Comparison of ENCODE assay signal across 22 mouse cellular contexts in the genomic region with DNA sequence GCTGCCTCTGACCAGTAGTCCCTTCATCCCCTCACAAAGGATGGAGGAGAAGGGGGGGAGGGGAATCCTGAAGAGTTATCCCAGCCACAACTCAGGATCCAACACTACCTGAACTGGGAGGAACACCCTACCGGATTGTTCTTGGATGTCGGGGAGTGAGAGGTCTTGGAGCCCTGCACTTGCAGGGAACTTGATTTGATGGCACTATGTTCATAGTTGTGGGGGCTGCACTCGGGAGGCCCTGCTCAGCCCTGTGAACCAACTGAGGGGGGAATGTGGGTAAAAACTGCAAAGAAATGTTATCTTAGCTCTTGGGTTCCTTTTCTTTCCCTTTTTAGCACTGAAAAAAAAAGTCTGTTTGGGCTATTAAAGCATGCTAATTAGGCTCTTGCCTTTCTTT. TPM values are rescaled to one million over a fixed set of nuclear protein-coding genes. Genes with fewer than 3 reads are reported as not detected.
DNase-seq lines count a peak whose midpoint lies in the region; ATAC-seq and TF ChIP-seq lines count a peak whose summit lies in the region.
"Had no signal": no experiment of that assay in that cellular context is flagged by ENCODE, and none has a peak within 500 bp of the region (broad histone marks: within the 10 kb centered on the region; RNA-seq: fewer than 3 reads in every experiment).

No protein-coding gene starts in this region.

- 77% methylated on average over 3 of the region's 3 CpGs for WGBS in embryonic facial prominence, embryonic 14.5 days
- WGBS in embryonic facial prominence, embryonic 10.5 days = 88% methylated on average over 3 of the region's 3 CpGs
- WGBS in kidney, embryonic 16.5 days = 87% methylated on average over 3 of the region's 3 CpGs
- WGBS in thymus, adult 2 months = 97% methylated on average over 3 of the region's 3 CpGs

- H3K27me3 ChIP-seq in embryonic facial prominence, embryonic 14.5 days (replicated peaks; ENCODE audit: control insufficient read depth, insufficient read depth, low read length) = no peaks in the 10 kb centered on the region
- H3K27me3 ChIP-seq in embryonic facial prominence, embryonic 10.5 days (replicated peaks; ENCODE audit: low read depth, poor library complexity, severe bottlenecking) = no peaks in the 10 kb centered on the region
- H3K27me3 ChIP-seq in kidney, embryonic 16.5 days (ENCODE audit: insufficient read depth, low read length) = no peaks in the 10 kb centered on the region
- H3K27me3 ChIP-seq in thymus, adult 2 months (ENCODE audit: control insufficient read depth, insufficient read depth, low read length) = no peaks in the 10 kb centered on the region
- H3K27me3 ChIP-seq: embryonic facial prominence, embryonic 12.5 days; forebrain, embryonic 12.5 days; forebrain, embryonic 15.5 days; heart, embryonic 13.5 days; hindbrain, embryonic 12.5 days; hindbrain, embryonic 15.5 days had no signal

- peaks cover 69% of the 10 kb centered on the region for H3K36me3 ChIP-seq in embryonic facial prominence, embryonic 14.5 days (ENCODE audit: control insufficient read depth, insufficient read depth, low read length)
- H3K36me3 ChIP-seq in embryonic facial prominence, embryonic 10.5 days (replicated peaks) = peaks cover 69% of the 10 kb centered on the region
- H3K36me3 ChIP-seq in kidney, embryonic 16.5 days (ENCODE audit: insufficient read depth, low read length) = peaks cover 60% of the 10 kb centered on the region
- H3K36me3 ChIP-seq in thymus, adult 2 months (ENCODE audit: control insufficient read depth, insufficient read depth, low read length) = peaks cover 51% of the 10 kb centered on the region

- no peak for TF ChIP-seq CTCF in thymus, adult 2 months (IDR thresholded peaks at IDR 0.05; ENCODE audit: borderline replicate concordance, control insufficient read depth, extremely low read depth, insufficient read depth, low read length, poor library complexity)

- H3K4me1 ChIP-seq in embryonic facial prominence, embryonic 14.5 days (ENCODE audit: control insufficient read depth, insufficient read depth, low read length) = no peaks in the 10 kb centered on the region
- no peaks in the 10 kb centered on the region for H3K4me1 ChIP-seq in embryonic facial prominence, embryonic 10.5 days
- peaks cover 4% of the 10 kb centered on the region; the same call in 1 of the 2 replicates for H3K4me1 ChIP-seq in kidney, embryonic 16.5 days (ENCODE audit: insufficient read depth, low read length)
- H3K4me1 ChIP-seq in thymus, adult 2 months (replicated peaks; ENCODE audit: control insufficient read depth, insufficient read depth, low read length) = no peaks in the 10 kb centered on the region
- H3K4me1 ChIP-seq: embryonic facial prominence, embryonic 12.5 days; forebrain, embryonic 12.5 days; forebrain, embryonic 15.5 days; heart, embryonic 10.5 days; heart, embryonic 13.5 days; hindbrain, embryonic 12.5 days; hindbrain, embryonic 15.5 days had no signal

- 0 out of 2 replicates have a peak, but pooled peaks have one; percentile 9 for ATAC-seq in embryonic facial prominence, embryonic 14.5 days (ENCODE audit: low read depth)
- ATAC-seq in kidney, embryonic 16.5 days (ENCODE audit: low FRiP score, low TSS enrichment) = no peak
- ATAC-seq in erythroid progenitor cell, adult 5-6 weeks (replicated peaks; ENCODE audit: low FRiP score, poor library complexity, severe bottlenecking) = 0 out of 2 replicates have a peak, but pooled peaks have one; percentile 9
- ATAC-seq: activated CD4-positive, CD25-positive, alpha-beta regulatory T cell, adult 4 months; forebrain, embryonic 15.5 days had no signal

- H3K9ac ChIP-seq in embryonic facial prominence, embryonic 14.5 days (ENCODE audit: low read depth, low read length) = no peak overlapping the region
- no peak overlapping the region for H3K9ac ChIP-seq in kidney, embryonic 16.5 days (replicated peaks; ENCODE audit: low read length)
- H3K9ac ChIP-seq: embryonic facial prominence, embryonic 12.5 days; forebrain, embryonic 12.5 days; forebrain, embryonic 15.5 days; heart, embryonic 13.5 days; hindbrain, embryonic 12.5 days; hindbrain, embryonic 15.5 days had no signal

- 0 out of 2 replicates have a peak, but pooled peaks cover 6% of the 10 kb centered on the region for H3K9me3 ChIP-seq in embryonic facial prominence, embryonic 14.5 days (ENCODE audit: control insufficient read depth, low read length)
- H3K9me3 ChIP-seq in embryonic facial prominence, embryonic 10.5 days = no peaks in the 10 kb centered on the region
- peaks cover 4% of the 10 kb centered on the region; the same call in 1 of the 2 replicates for H3K9me3 ChIP-seq in kidney, embryonic 16.5 days (ENCODE audit: low read length)
- H3K9me3 ChIP-seq: embryonic facial prominence, embryonic 12.5 days; forebrain, embryonic 12.5 days; forebrain, embryonic 15.5 days; heart, embryonic 10.5 days; hindbrain, embryonic 12.5 days; hindbrain, embryonic 15.5 days had no signal

- no peak overlapping the region for H3K4me2 ChIP-seq in embryonic facial prominence, embryonic 14.5 days (ENCODE audit: low read depth, low read length)
- no peak overlapping the region for H3K4me2 ChIP-seq in kidney, embryonic 16.5 days (replicated peaks; ENCODE audit: low read depth, low read length)
- H3K4me2 ChIP-seq: embryonic facial prominence, embryonic 12.5 days; forebrain, embryonic 12.5 days; forebrain, embryonic 15.5 days; heart, embryonic 13.5 days; hindbrain, embryonic 12.5 days; hindbrain, embryonic 15.5 days had no signal

- DNase-seq in embryonic facial prominence, embryonic 14.5 days (ENCODE audit: low spot score) = no peak
- no peak for DNase-seq in embryonic facial prominence, embryonic 10.5 days (ENCODE audit: low spot score)
- no peak for DNase-seq in kidney, adult 9 months
- no peak for DNase-seq in thymus, adult 2 months
- no peak for DNase-seq in right cerebral cortex, postnatal 36 days (ENCODE audit: low spot score in 2 of 2)
- DNase-seq: adrenal gland, adult 8-10 months; adrenal gland, postnatal 25 days; cerebellum, adult 18-20 months; cerebellum, adult 9-10 months; cerebellum, postnatal 14 days; gastrocnemius, postnatal 25 days; heart, adult 2 months had no signal

- H3K27ac ChIP-seq in embryonic facial prominence, embryonic 14.5 days (replicated peaks; ENCODE audit: low read depth, low read length) = no peak overlapping the region
- no peak overlapping the region for H3K27ac ChIP-seq in embryonic facial prominence, embryonic 10.5 days (replicated peaks)
- 0 out of 2 replicates have a peak overlapping the region, but pooled peaks have one; percentile 4 for H3K27ac ChIP-seq in kidney, embryonic 16.5 days (ENCODE audit: low read length)
- no peak overlapping the region for H3K27ac ChIP-seq in thymus, adult 2 months (ENCODE audit: control insufficient read depth, insufficient read depth, low read length)
- H3K27ac ChIP-seq: embryonic facial prominence, embryonic 12.5 days; forebrain, embryonic 12.5 days; forebrain, embryonic 15.5 days; heart, adult 2 months; heart, embryonic 10.5 days; heart, embryonic 13.5 days; hindbrain, embryonic 12.5 days; hindbrain, embryonic 15.5 days had no signal

- H3K4me3 ChIP-seq in embryonic facial prominence, embryonic 14.5 days (ENCODE audit: low read depth, low read length) = no peak overlapping the region
- no peak overlapping the region for H3K4me3 ChIP-seq in embryonic facial prominence, embryonic 10.5 days
- no peak overlapping the region for H3K4me3 ChIP-seq in kidney, embryonic 16.5 days (ENCODE audit: low read length)
- no peak overlapping the region for H3K4me3 ChIP-seq in thymus, adult 2 months (ENCODE audit: control insufficient read depth, insufficient read depth, low read length)
- H3K4me3 ChIP-seq: embryonic facial prominence, embryonic 12.5 days; forebrain, embryonic 12.5 days; forebrain, embryonic 15.5 days; heart, adult 2 months; heart, embryonic 10.5 days; heart, embryonic 13.5 days; hindbrain, embryonic 12.5 days; hindbrain, embryonic 15.5 days had no signal

- no peak for TF ChIP-seq POLR2A in thymus, adult 2 months (IDR thresholded peaks at IDR 0.05; ENCODE audit: control insufficient read depth, extremely low read depth, insufficient read depth, low read length, poor library complexity)

RNA-seq across cellular contexts. Expression of a gene that starts 27.6 kb away (rescaled TPM):
- 58.5 and 65.5 TPM in 2 replicates for polyA plus RNA-seq in embryonic facial prominence, embryonic 14.5 days (2014; fragmentation: Nextera tagmentation; extraction: Ambion mirVana)
- polyA plus RNA-seq in embryonic facial prominence, embryonic 10.5 days (2016; fragmentation: Nextera tagmentation; extraction: Ambion mirVana) = 55.0 and 55.2 TPM in 2 replicates
- polyA plus RNA-seq in kidney, embryonic 16.5 days (2015; fragmentation: Nextera tagmentation; extraction: Ambion mirVana) = 49.7 and 66.4 TPM in 2 replicates
- total RNA-seq in erythroid progenitor cell, adult 5-6 weeks (2015; ENCODE audit: low replicate concordance) = 583 and 622 TPM in 2 replicates
- 406 and 427 TPM in 2 replicates for total RNA-seq in erythroid progenitor cell, adult 5-6 weeks (2017; ENCODE audit: low replicate concordance)
- polyA plus RNA-seq in thymus, adult 2 months (2012; rRNA removed) = 175 and 197 TPM in 2 replicates
